Mouse (Mus musculus) liver, embryonic 16.5 days (tissue): Measurements from ENCODE around the gene Fer. TPM values are rescaled to one million over a fixed set of nuclear protein-coding genes. Genes with fewer than 3 reads are reported as not detected.

Experiments used
- ATAC-seq: fragments of 200-750 bp; cut with Nextera tagmentation; 2 replicates; pipeline ENCODE4 v1.8.0; 2017; ENCODE audit warnings: low read depth, mild to moderate bottlenecking, moderate number of reproducible peaks, moderate library complexity
- H3K27ac ChIP-seq: fragments of 300-500 bp; sonication (generic); 2 replicates; pipeline ENCODE4 v1.5.1; 2014; ENCODE audit warnings: mild to moderate bottlenecking, low read length
- H3K27me3 ChIP-seq: fragments of 300-500 bp; sonication (generic); 2 replicates; pipeline ENCODE4 v1.6.1; 2014; ENCODE audit warnings: low read depth, low read length, mixed read lengths; ENCODE audit not compliant: control insufficient read depth, insufficient read depth
- H3K36me3 ChIP-seq: fragments of 300-500 bp; sonication (generic); 2 replicates; pipeline ENCODE4 v1.6.1; 2014; ENCODE audit warnings: mild to moderate bottlenecking; ENCODE audit not compliant: control insufficient read depth, insufficient read depth
- H3K4me1 ChIP-seq: fragments of 300-500 bp; sonication (generic); 2 replicates; pipeline ENCODE4 v1.6.1; 2014; ENCODE audit warnings: low read depth, low read length, mixed read lengths; ENCODE audit not compliant: control insufficient read depth
- H3K4me2 ChIP-seq: fragments of 300-500 bp; sonication (generic); 2 replicates; pipeline ENCODE4 v1.6.1; 2014; ENCODE audit warnings: low read depth, low read length, mixed read lengths
- H3K4me3 ChIP-seq: fragments of 300-500 bp; sonication (generic); 2 replicates; pipeline ENCODE4 v1.5.1; 2014; ENCODE audit warnings: low read depth, mild to moderate bottlenecking, low read length
- H3K9ac ChIP-seq: fragments of 300-500 bp; sonication (generic); 2 replicates; pipeline ENCODE4 v1.6.1; 2014; ENCODE audit warnings: low read depth, low read length
- H3K9me3 ChIP-seq: fragments of 300-500 bp; sonication (generic); replicated peaks from 2 replicates; pipeline ENCODE4 v1.6.1; 2016; ENCODE audit warnings: low read length; ENCODE audit not compliant: control insufficient read depth
- WGBS: fragments of 180-500 bp; shearing (Covaris S2); extraction: QIAGEN DNeasy Blood & Tissue Kit; methylation state at CpG from one replicate; pipeline ENCODE4 v1.1.7; 2014; ENCODE audit not compliant: insufficient replicate concordance; 5-methylcytosine and 5-hydroxymethylcytosine counted together
- polyA plus RNA-seq: library from polyadenylated mRNA; unstranded; fragments of >200 nt; fragmentation: Nextera tagmentation; extraction: Ambion mirVana; gene quantifications from 2 replicates; pipeline ENCODE4 v1.2.1, GENCODE M21; 2015

Fer gene
- polyA plus RNA-seq, 1 experiment from 2014 or later = 7.6 TPM

DNA sequence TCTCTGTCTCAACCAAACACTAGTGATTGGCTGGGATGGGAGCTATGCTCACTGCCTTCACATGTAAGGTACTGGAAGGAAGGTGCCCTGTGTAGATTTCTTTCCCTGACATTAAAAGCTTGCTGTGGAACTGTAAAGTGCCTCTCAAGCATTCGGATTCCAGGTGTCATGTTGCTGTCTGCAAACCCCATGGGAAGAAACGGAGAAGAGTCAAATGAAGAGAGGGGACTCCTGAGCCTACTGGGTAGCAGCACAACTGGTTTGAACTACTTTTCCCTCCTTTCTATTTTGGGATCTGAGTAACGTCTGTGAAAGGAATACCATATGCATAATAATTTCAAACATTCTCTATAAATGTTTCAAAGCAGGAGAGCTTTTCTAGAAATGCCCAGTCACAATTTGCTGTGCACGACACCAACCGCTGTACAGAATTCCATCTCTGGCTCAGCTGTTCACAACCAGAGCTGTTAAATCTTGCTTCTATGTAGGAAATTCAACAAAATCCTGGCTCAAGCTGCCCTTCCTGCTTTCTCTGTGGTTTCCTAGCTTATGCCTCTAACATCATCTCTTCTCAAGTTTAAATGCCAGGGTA is 256.9 kb downstream of the Fer start:
- WGBS = 69% methylated on average over 5 of the region's 5 CpGs
- no peak overlapping the region for H3K27ac ChIP-seq
- H3K36me3 ChIP-seq = no peaks in the 10 kb centered on the region
- H3K4me1 ChIP-seq = no peaks in the 10 kb centered on the region
- H3K27me3 ChIP-seq = no peaks in the 10 kb centered on the region
- no peak overlapping the region for H3K4me3 ChIP-seq
- ATAC-seq = no peak
- H3K9ac ChIP-seq = no peak overlapping the region
- H3K4me2 ChIP-seq = no peak overlapping the region
- H3K9me3 ChIP-seq = no peaks in the 10 kb centered on the region

DNA sequence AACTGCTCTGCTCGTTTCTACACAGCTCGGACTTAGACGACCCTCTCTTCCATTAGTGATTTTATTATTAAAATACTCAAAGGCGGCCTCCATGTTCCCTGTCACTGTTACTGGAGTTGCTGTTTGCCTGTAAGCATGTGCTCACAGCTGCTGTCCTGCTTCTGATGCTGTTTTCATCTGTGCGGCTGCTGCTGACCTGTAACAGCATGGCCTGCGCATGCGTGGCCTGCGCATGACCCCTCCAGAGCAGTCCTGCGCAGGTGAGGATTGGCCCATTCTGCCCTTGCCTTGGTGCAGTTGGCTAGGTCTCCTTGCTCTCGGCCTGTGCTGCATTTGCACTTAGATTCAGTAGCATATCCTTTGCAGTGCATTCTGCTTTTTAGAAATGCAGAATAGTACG is 259.7 kb downstream of the Fer start:
- no peaks in the 10 kb centered on the region for H3K9me3 ChIP-seq
- no peaks in the 10 kb centered on the region for H3K36me3 ChIP-seq
- H3K27me3 ChIP-seq = no peaks in the 10 kb centered on the region
- H3K9ac ChIP-seq = no peak overlapping the region
- H3K4me1 ChIP-seq = no peaks in the 10 kb centered on the region
- no peak for ATAC-seq
- H3K27ac ChIP-seq = no peak overlapping the region
- 80% methylated on average over 11 of the region's 11 CpGs for WGBS
- H3K4me2 ChIP-seq = no peak overlapping the region
- no peak overlapping the region for H3K4me3 ChIP-seq

DNA sequence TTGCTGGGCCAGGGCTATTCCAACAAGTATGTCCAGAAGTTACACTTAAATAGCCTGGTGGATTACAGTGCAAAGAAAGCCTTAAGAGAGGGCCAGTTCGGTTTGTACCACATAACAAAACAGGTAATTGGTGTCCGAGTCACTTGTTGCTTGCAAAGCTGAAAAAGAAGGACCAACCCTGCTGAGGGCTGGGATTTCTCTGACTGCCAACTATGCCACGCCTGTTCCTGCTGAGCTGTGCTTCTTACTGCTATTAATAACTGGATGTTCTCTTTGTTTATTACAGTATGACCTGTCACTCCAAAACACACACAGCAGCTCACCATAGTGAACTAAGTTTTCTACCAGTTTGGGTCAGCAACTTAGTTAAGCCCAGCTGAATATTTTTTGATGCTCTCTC is 260.9 kb downstream of the Fer start:
- Histone ChIP-seq H3K9me3 (no peaks in the 10 kb centered on the region), H3K27me3 (no peaks in the 10 kb centered on the region), H3K4me1 (no peaks in the 10 kb centered on the region), H3K27ac (no peak overlapping the region), H3K36me3 (no peaks in the 10 kb centered on the region), H3K4me2 (no peak overlapping the region), H3K4me3 (no peak overlapping the region), H3K9ac (no peak overlapping the region)
- WGBS = 54% methylated on average over 3 of the region's 3 CpGs
- ATAC-seq = no peak

DNA sequence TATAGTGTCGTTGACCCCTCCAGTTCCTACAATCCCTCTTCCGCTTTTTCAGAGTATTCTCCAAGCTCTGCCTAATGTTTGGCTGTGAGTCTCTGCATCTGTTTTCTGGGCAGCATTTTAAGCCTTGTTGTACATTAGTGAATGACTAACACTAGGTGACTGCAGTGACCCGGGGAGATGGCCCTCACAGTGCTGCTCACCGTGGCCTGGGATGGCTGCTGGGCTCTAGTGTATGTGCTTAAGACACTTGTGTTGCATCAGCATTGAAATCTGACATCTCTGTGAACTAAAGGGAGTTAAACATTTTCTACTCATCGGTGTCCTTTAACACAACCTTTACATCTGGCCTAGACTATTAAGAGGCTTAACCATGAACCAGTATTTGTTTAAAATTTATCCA is 264.0 kb downstream of the Fer start:
- Histone ChIP-seq H3K4me2 (no peak overlapping the region), H3K4me1 (no peaks in the 10 kb centered on the region), H3K9ac (no peak overlapping the region), H3K27me3 (no peaks in the 10 kb centered on the region), H3K4me3 (no peak overlapping the region), H3K9me3 (no peaks in the 10 kb centered on the region), H3K36me3 (no peaks in the 10 kb centered on the region), H3K27ac (no peak overlapping the region)
- no peak for ATAC-seq
- 65% methylated on average over 5 of the region's 5 CpGs for WGBS

DNA sequence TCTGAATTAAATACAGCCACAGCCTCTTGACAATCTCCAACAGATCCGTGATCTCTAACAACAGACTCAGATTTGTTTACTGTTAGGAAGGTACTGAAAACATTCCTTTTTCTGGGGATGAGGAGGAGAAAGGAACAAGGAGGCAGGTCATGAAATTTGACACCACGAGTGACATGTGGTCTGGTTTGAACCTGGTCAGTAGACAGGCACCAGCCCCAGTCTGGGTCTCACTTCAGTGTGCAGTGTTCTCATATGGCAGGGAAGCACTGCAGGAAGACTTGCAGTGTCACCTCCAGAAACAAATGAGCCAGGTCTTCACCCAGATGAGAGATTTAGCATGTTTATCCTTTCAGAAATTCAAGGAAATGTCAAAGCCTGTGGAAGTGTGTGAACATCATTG is 266.9 kb downstream of the Fer start:
- Histone ChIP-seq H3K27me3 (no peaks in the 10 kb centered on the region), H3K36me3 (no peaks in the 10 kb centered on the region), H3K9me3 (no peaks in the 10 kb centered on the region), H3K27ac (no peak overlapping the region), H3K4me2 (no peak overlapping the region), H3K4me3 (no peak overlapping the region), H3K9ac (no peak overlapping the region), H3K4me1 (no peaks in the 10 kb centered on the region)
- no peak for ATAC-seq
- 43% methylated on average over 2 of the region's 2 CpGs for WGBS

DNA sequence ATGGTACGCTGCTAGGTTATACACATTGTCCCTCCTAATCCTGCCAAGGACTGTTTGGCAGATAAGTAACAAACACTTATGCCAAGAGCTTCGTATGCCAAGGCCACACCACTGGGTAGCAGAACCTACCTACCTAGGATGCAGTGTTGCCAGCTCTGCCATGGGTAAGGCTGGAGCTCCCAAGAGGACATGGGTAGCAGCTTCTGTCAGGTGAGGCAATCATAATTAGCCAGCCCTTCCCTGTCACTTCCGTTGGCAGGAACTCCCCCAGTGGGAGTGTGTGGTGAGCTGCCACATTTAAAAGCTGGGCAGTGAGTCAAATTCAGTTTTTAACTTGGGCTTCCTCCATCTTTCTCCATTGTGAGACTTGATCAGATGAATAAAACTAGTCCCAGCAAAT is 267.5 kb downstream of the Fer start:
- no peak overlapping the region for H3K9ac ChIP-seq
- ATAC-seq = no peak
- no peaks in the 10 kb centered on the region for H3K9me3 ChIP-seq
- no peak overlapping the region for H3K4me3 ChIP-seq
- 58% methylated on average over 3 of the region's 3 CpGs for WGBS
- H3K36me3 ChIP-seq = no peaks in the 10 kb centered on the region
- H3K27me3 ChIP-seq = no peaks in the 10 kb centered on the region
- H3K4me1 ChIP-seq = no peaks in the 10 kb centered on the region
- no peak overlapping the region for H3K4me2 ChIP-seq
- no peak overlapping the region for H3K27ac ChIP-seq

DNA sequence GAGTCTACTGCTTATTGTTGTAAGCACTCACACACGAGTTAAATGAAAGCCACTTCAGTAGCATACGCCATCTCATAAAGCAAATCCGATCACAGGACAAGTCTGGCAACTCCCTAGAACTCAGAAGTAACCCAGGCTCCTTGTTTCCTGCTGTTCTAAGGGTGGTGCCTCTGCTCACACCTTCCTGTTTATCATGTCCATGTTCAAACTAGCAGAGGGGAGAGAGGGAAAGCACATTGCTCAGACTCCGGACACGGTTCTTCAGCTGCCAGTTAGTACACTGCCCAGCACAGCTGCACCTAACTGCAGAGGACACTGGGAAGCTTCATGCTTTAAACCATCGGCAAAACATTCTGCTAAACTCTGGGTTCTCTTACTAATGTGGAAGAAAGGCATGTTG is 269.3 kb downstream of the Fer start:
- H3K36me3 ChIP-seq = no peaks in the 10 kb centered on the region
- no peak overlapping the region for H3K9ac ChIP-seq
- no peaks in the 10 kb centered on the region for H3K9me3 ChIP-seq
- no peak overlapping the region for H3K27ac ChIP-seq
- H3K4me1 ChIP-seq = no peaks in the 10 kb centered on the region
- WGBS = 61% methylated on average over 6 of the region's 6 CpGs
- H3K27me3 ChIP-seq = no peaks in the 10 kb centered on the region
- H3K4me2 ChIP-seq = no peak overlapping the region
- ATAC-seq = no peak
- no peak overlapping the region for H3K4me3 ChIP-seq

DNA sequence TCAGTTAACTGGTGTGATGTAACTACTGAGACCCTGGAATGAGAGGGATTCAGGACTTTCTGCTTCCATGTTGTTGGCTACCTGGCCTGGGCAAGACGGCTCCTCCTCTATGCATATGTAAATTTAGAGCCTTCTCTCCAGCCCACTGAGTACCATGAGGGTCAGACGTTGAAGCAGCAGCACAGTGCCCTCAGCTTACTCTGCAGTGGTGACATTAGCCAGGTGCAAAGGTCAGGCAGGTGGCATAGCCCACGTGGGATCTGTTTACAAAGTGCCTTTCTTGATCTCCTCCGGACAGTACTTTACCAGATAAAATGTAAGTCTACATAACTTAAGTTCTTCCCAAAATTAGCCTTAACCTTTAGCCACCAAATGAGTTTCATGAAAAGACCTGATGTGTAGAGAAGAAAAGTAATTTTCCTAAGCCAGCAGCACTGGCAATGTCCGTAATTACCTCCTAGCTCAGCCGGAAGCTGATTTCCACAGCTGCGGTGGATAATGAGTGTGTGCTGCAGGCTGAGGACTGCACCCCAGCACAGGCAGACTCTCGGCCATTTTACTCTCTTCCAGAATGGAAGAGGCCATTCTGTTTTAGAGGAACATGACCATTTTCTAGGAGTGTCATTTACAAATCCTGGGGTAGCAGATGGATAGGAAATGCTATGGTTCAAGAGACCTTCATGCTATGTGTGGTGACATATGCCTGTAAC is 273.2 kb downstream of the Fer start:
- H3K4me2 ChIP-seq = no peak overlapping the region
- 59% methylated on average over 8 of the region's 8 CpGs for WGBS
- no peak overlapping the region for H3K27ac ChIP-seq
- no peak overlapping the region for H3K9ac ChIP-seq
- no peaks in the 10 kb centered on the region for H3K36me3 ChIP-seq
- H3K4me1 ChIP-seq = no peaks in the 10 kb centered on the region
- no peaks in the 10 kb centered on the region for H3K9me3 ChIP-seq
- no peak overlapping the region for H3K4me3 ChIP-seq
- no peak for ATAC-seq
- no peaks in the 10 kb centered on the region for H3K27me3 ChIP-seq

DNA sequence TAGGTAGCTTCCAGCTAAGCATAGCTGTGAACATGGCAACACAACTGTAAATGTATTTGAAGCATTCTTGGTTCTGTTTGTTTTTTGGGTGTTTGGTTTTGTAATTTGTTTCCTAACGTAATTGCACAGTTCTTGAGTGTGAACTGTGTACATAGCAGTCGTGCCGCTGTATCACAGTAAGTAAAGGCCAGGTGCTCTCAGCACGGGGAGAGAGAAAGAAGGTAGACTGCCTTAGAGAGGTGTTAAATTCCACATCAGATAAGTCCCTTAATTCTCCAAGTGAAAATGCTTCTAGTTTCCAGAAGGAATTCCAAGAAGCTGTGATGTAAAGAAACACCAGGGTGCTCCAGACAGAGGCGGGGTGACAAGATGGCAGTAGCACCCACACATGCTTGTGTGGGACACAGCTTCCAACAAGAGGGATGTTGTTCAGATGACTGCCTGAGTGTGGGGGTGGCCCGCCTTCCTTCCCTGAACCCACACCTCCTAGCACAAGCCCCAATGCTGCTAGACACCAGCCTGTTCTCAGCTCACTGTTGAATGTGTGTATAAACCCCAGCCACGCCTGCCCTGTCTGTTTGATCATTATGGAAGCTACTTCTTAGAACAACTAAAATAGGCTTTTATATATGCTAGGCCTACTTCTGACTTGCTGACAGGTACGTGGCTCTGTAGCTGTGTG is 275.3 kb downstream of the Fer start:
- no peak overlapping the region for H3K9ac ChIP-seq
- no peak overlapping the region for H3K4me3 ChIP-seq
- H3K4me1 ChIP-seq = no peaks in the 10 kb centered on the region
- H3K27ac ChIP-seq = no peak overlapping the region
- H3K27me3 ChIP-seq = no peaks in the 10 kb centered on the region
- no peaks in the 10 kb centered on the region for H3K9me3 ChIP-seq
- H3K36me3 ChIP-seq = no peaks in the 10 kb centered on the region
- WGBS = 65% methylated on average over 8 of the region's 8 CpGs
- ATAC-seq = no peak
- H3K4me2 ChIP-seq = no peak overlapping the region
